Mouse (Mus musculus): ENCODE data around the gene C4b.

DNA sequence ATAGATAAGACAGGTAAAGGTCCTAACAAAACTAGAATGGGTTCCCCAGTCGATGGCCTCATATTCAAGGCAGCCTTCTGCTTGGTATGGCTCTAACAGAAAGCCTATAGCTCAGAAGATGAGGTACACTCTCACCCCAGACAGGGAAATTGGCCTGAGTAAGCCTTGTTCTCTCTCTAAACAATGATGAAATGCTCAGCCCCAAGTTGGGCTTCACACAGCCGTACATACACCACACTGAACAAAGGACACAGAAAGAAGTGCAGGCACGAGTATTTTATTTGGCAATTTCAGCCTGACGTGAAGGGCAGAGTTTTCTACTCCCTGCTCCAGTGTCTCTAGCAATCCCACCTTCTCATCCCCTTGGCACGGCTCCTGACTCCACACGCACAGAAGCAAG is 524 bp upstream of the C4b start:
- no peak for TF ChIP-seq CTCF (IDR thresholded peaks at IDR 0.05; ENCODE audit: low read depth)
- no peak for TF ChIP-seq EP300 (IDR thresholded peaks at IDR 0.05; ENCODE audit: low read depth)
